Mouse (Mus musculus) limb, embryonic 14.5 days (tissue): ENCODE data around the gene Inpp5d. TPM values are rescaled to one million over a fixed set of nuclear protein-coding genes. Genes with fewer than 3 reads are reported as not detected.

Source experiments
- ATAC-seq: fragments of 200-750 bp; cut with Nextera tagmentation; 2 replicates; pipeline ENCODE4 v1.8.0; 2017; ENCODE audit warnings: low read depth, moderate number of reproducible peaks, moderate TSS enrichment; ENCODE audit not compliant: low FRiP score
- DNase-seq: peaks from one replicate; pipeline ENCODE4 v3.0.0-alpha.2; 2015; ENCODE audit warnings: low spot score
- H3K27ac ChIP-seq: fragments of 300-500 bp; sonication (generic); replicated peaks from 2 replicates; pipeline ENCODE4 v1.5.1; 2014; ENCODE audit warnings: low read depth, mild to moderate bottlenecking, low read length, moderate library complexity, mixed read lengths
- H3K27me3 ChIP-seq: fragments of 300-500 bp; sonication (generic); 2 replicates; pipeline ENCODE4 v1.6.1; 2014; ENCODE audit warnings: low read length, mixed read lengths; ENCODE audit not compliant: control insufficient read depth, insufficient read depth
- H3K36me3 ChIP-seq: fragments of 300-500 bp; sonication (generic); 2 replicates; pipeline ENCODE4 v1.6.1; 2014; ENCODE audit warnings: mild to moderate bottlenecking, low read length, moderate library complexity, mixed read lengths; ENCODE audit not compliant: control insufficient read depth, insufficient read depth
- H3K4me1 ChIP-seq: fragments of 300-500 bp; sonication (generic); 2 replicates; pipeline ENCODE4 v1.6.1; 2014; ENCODE audit warnings: antibody characterized with exemption, low read length, mixed read lengths; ENCODE audit not compliant: control insufficient read depth, insufficient read depth
- H3K4me2 ChIP-seq: fragments of 300-500 bp; sonication (generic); replicated peaks from 2 replicates; pipeline ENCODE4 v1.6.1; 2014; ENCODE audit warnings: low read depth, mild to moderate bottlenecking, low read length, moderate library complexity; ENCODE audit not compliant: severe bottlenecking
- H3K4me3 ChIP-seq: fragments of 300-500 bp; sonication (generic); replicated peaks from 2 replicates; pipeline ENCODE4 v1.5.1; 2014; ENCODE audit warnings: low read length
- H3K9ac ChIP-seq: fragments of 300-500 bp; sonication (generic); 2 replicates; pipeline ENCODE4 v1.6.1; 2014; ENCODE audit warnings: mild to moderate bottlenecking, low read depth, low read length, moderate library complexity; ENCODE audit not compliant: severe bottlenecking
- H3K9me3 ChIP-seq: fragments of 300-500 bp; sonication (generic); 2 replicates; pipeline ENCODE4 v1.6.1; 2016; ENCODE audit warnings: low read length; ENCODE audit not compliant: control insufficient read depth
- POLR2A ChIP-seq: fragments of 200-500 bp; IDR thresholded peaks from 2 replicates; pipeline ENCODE4 v1.8.0; 2012; ENCODE audit warnings: inconsistent platforms, mild to moderate bottlenecking, moderate library complexity, borderline replicate concordance; ENCODE audit not compliant: insufficient read depth, insufficient read length; ENCODE audit errors: extremely low read depth
- WGBS: fragments of 180-500 bp; shearing (Covaris S2); extraction: QIAGEN DNeasy Blood & Tissue Kit; methylation state at CpG from one replicate; pipeline ENCODE4 v1.1.7; 2014; 5-methylcytosine and 5-hydroxymethylcytosine counted together
- polyA plus RNA-seq, 2 experiments: library from polyadenylated mRNA; depleted of rRNA in 1 of 2; stranded (reverse) in 1 of 2; unstranded in 1 of 2; fragments of >200 nt; fragmentation: Nextera tagmentation in 1 of 2; extraction: Ambion mirVana in 1 of 2; gene quantifications; 2 replicates each; pipeline versions ENCODE4 v1.2.1 to v1.2.3; 2012 to 2014

Inpp5d gene
- polyA plus RNA-seq, 2 experiments: 5.9 to 9.7 TPM

DNA sequence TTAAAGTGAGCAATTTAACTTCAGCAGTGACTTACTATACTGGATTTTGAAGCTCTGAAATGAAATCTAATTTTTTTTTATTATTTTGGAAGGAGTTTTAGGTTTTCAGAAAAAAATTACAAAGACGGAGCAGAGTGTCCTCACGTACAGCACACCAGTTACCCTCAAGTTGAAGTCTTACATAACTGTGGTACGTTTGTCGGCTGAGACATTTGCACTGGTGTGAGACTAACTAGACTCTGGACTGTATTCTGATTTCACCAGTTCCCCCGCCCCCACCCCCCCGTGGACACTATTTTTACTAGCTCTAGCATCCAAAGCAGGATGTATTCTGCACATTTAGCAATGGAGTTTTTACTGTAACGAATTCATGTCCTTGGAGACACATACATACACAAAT is 19.6 kb upstream of the Inpp5d start:
- WGBS: 74% methylated on average over 7 of the region's 7 CpGs
- Histone ChIP-seq H3K4me1 (no peaks in the 10 kb centered on the region), H3K27ac (no peak overlapping the region), H3K36me3 (no peaks in the 10 kb centered on the region), H3K27me3 (no peaks in the 10 kb centered on the region), H3K9me3 (no peaks in the 10 kb centered on the region), H3K4me2 (no peak overlapping the region), H3K4me3 (no peak overlapping the region), H3K9ac (no peak overlapping the region)
- no peak for DNase-seq
- no peak for TF ChIP-seq POLR2A
- no peak for ATAC-seq

DNA sequence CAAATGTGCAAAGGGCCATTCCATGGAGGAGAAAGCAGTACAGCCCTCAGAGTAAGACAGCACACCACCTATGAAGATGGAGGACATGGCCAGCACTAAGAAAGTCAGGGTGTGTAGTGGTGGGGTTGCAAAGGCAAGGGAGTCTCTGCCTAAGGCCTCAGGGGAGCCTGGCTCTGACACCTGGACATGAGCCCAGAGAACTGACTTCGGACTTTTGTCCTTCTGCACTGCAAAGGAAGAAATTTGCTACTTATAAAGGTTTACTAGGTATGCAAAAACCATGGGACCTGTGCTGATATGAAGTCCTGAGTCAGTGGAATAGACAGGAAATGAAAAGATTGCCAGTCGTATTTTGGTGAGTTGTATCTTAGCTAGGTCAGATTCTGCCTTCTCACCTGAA is 18.3 kb upstream of the Inpp5d start:
- Histone ChIP-seq H3K9ac (no peak overlapping the region), H3K27ac (no peak overlapping the region), H3K9me3 (no peaks in the 10 kb centered on the region), H3K27me3 (no peaks in the 10 kb centered on the region), H3K4me2 (no peak overlapping the region), H3K4me3 (no peak overlapping the region), H3K36me3 (no peaks in the 10 kb centered on the region), H3K4me1 (no peaks in the 10 kb centered on the region)
- no peak for DNase-seq
- no peak for ATAC-seq
- no peak for TF ChIP-seq POLR2A
- WGBS: 68% methylated on average over 2 of the region's 2 CpGs

- H3K9me3 ChIP-seq: no peaks in the 10 kb centered on the region
- TF ChIP-seq POLR2A: no peak
- H3K9ac ChIP-seq: no peak overlapping the region
- H3K27ac ChIP-seq: no peak overlapping the region
- no peaks in the 10 kb centered on the region for H3K27me3 ChIP-seq
- no peak overlapping the region for H3K4me2 ChIP-seq
- WGBS: 84% methylated on average over 5 of the region's 5 CpGs
- no peak for DNase-seq
- no peak overlapping the region for H3K4me3 ChIP-seq
- H3K4me1 ChIP-seq: no peaks in the 10 kb centered on the region
- no peak for ATAC-seq
- no peaks in the 10 kb centered on the region for H3K36me3 ChIP-seq
These were observed 16.7 kb upstream of the Inpp5d start for GRCm38 (mm10) chr1:87603389-87603788.

DNA sequence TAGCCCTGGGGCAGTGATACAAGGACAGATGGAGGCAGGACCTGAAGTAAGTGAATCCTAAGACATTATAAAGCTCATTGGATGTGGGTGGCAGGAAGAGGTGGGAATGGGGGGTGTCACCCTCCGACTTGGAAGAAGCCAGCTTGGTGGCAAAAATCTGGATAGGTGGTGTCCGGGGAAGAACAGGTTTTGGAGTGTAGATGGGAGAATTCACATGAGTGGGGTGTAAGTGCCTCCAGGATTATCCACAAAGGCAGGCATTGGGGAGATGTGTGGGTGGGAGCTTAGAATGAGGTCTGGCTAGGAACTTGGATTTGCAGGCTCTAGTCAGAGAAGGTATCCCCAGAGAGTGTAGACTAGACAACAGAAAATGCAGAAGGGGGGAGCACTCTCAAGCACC is 14.8 kb upstream of the Inpp5d start:
- no peak for TF ChIP-seq POLR2A
- Histone ChIP-seq H3K27me3 (no peaks in the 10 kb centered on the region), H3K4me1 (no peaks in the 10 kb centered on the region), H3K9me3 (no peaks in the 10 kb centered on the region), H3K9ac (no peak overlapping the region), H3K36me3 (no peaks in the 10 kb centered on the region), H3K4me3 (no peak overlapping the region), H3K4me2 (no peak overlapping the region), H3K27ac (no peak overlapping the region)
- 89% methylated on average over 2 of the region's 2 CpGs for WGBS
- no peak for DNase-seq
- no peak for ATAC-seq

DNA sequence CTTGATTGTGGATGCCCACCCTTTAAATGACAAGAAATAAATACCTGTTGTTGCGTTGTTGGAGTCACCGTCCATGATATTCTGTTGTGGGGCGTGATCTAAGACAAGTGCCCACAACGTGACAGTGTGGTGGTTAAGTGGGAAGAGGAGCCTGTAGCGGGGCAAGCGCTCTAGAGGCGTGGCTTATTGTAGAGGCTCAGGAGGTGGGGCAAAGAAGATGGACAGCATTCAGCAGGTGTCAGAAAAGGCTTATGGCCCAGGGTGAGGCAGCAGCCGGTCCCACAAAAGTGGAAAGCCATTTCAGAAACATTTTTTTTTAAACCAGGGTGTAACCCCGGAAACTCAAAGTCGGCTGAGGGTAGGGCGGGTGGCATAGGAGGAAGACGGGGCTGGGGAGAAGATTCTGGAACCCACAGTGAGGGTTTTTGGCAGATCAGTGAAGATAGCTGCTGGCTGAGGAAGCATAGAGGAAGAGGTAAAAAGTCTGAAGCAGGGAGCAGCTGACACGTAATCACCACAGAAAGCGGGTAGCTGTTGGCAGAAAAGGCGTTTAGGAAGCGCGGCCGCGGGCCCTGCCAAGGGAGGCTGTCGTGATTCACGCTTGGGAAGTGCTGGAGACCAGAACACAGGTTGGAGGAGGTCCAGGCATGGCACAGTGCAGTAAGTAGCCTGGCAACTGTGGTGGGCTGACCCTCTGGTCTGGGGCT is 12.6 kb upstream of the Inpp5d start:
- Histone ChIP-seq H3K9ac (no peak overlapping the region), H3K9me3 (no peaks in the 10 kb centered on the region), H3K4me3 (no peak overlapping the region), H3K4me1 (no peaks in the 10 kb centered on the region), H3K36me3 (no peaks in the 10 kb centered on the region), H3K4me2 (no peak overlapping the region), H3K27me3 (no peaks in the 10 kb centered on the region), H3K27ac (no peak overlapping the region)
- TF ChIP-seq POLR2A: no peak
- ATAC-seq (no peak), DNase-seq (no peak)
- 75% methylated on average over 21 of the region's 21 CpGs for WGBS
